Mouse (Mus musculus) embryonic fibroblast, embryonic 13.5 days (primary cell): Measurements from ENCODE around the gene Aplp2.

Experiments
- CTCF ChIP-seq: IDR thresholded peaks from 2 replicates; pipeline ENCODE4 v1.5.1; 2011; ENCODE audit warnings: mild to moderate bottlenecking, control low read depth, low read length, moderate library complexity, borderline replicate concordance; ENCODE audit not compliant: insufficient read depth
- POLR2A ChIP-seq: IDR thresholded peaks from 2 replicates; pipeline ENCODE4 v1.6.1; 2011; ENCODE audit warnings: low read depth, mild to moderate bottlenecking, control low read depth, low read length, moderate library complexity

GRCm38 (mm10) chr9:31192378-31192777 is 19.2 kb downstream of the Aplp2 start:
- TF ChIP-seq POLR2A (no peak), CTCF (no peak)
